Mouse (Mus musculus) ovary, adult 18-20 months (tissue): Measurements from ENCODE around the gene Kcnn4.

ENCODE experiments used
- DNase-seq: peaks from one replicate; pipeline ENCODE4 v3.0.0; 2022; ENCODE audit warnings: low spot score, mixed read lengths

Gene Kcnn4

GRCm38 (mm10) chr7:24366716-24367632, 3.1 kb upstream of the Kcnn4 start:
- no peak for DNase-seq

GRCm38 (mm10) chr7:24368226-24368625, 1.8 kb upstream of the Kcnn4 start:
- no peak for DNase-seq

- DNase-seq: no peak
These were observed 1.1 kb upstream of the Kcnn4 start for GRCm38 (mm10) chr7:24368946-24369345.

DNA sequence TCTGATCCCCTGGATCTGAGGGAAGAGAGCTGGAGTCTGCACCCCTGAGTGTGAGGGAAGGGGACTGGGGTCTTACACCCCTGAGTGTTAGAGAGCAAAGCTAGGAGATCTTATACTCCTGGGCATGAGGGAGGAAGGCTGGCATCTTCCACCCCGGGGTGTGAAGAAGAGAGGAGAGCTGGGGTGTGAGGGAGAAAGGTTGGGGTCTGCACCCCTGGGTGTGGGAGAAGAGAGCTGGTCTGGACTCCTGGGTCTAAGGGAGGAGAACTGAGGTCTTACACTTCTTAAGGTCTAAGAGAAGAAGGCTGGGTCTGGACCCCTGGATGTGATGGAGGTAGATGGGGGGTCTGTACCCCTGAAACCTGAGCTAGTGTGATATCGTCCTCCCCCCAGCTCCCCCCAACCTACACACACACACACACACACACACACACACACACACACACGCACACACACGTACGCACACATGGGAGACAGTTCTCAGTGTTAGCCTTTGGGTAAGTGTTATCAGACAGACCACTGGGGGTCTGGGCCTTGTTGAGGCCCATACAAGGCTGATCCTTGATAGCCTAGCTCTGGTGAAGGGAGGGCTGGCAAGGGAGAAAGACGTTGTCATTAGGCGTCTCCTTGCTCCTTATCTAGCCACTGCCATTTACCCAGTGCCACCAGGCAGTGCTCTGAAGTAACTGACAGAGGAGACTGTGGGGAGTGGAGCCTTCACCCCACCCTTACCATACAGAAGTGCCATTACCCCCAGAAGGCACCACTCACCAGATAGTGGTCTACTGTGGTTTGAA, 1.1 kb downstream of the Kcnn4 start:
- DNase-seq: no peak

DNA sequence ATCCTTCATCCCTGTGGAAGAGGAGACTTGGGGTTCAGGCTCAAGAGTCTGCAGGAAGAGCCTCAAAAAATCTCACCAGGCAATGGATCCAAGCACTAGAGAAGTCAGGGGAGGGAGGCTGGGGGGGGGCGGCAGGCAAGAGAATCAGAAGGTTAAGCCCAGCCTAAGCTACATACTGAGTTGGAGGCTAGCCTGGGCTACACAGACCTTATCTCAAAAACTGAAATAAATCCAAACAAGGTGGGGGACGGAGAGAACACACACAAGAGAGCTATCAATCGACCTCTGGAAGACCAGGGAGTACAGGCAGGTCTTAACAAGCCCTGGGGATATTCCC, 1.7 kb downstream of the Kcnn4 start:
- DNase-seq: no peak

DNA sequence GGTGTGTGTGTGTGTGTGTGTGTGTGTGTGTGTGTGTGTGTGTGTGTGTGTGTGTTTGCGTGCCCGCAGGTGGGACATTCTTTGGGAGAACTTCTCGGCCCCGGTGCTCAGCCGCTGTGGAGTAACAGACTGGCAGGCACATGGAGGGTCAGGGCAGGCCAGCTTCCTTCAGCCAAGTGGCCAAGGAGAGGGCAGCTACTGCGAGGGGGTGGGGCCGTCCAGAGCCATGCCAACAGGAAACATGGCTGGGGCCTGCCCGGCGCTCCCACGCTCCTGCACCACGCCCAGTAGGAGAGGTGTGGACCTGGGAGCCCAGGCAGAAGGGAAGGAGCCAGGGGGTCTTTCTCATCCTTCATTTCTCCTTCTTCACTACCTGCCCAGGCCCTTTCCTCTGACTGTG, 2.2 kb downstream of the Kcnn4 start:
- DNase-seq: peak; percentile 38

- no peak for DNase-seq
These were observed 2.7 kb downstream of the Kcnn4 start for GRCm38 (mm10) chr7:24372786-24373185.

GRCm38 (mm10) chr7:24373538-24374379, 3.7 kb downstream of the Kcnn4 start:
- DNase-seq: peak; percentile 47

- no peak for DNase-seq
These were observed 6.4 kb downstream of the Kcnn4 start for GRCm38 (mm10) chr7:24376456-24376855.

DNA sequence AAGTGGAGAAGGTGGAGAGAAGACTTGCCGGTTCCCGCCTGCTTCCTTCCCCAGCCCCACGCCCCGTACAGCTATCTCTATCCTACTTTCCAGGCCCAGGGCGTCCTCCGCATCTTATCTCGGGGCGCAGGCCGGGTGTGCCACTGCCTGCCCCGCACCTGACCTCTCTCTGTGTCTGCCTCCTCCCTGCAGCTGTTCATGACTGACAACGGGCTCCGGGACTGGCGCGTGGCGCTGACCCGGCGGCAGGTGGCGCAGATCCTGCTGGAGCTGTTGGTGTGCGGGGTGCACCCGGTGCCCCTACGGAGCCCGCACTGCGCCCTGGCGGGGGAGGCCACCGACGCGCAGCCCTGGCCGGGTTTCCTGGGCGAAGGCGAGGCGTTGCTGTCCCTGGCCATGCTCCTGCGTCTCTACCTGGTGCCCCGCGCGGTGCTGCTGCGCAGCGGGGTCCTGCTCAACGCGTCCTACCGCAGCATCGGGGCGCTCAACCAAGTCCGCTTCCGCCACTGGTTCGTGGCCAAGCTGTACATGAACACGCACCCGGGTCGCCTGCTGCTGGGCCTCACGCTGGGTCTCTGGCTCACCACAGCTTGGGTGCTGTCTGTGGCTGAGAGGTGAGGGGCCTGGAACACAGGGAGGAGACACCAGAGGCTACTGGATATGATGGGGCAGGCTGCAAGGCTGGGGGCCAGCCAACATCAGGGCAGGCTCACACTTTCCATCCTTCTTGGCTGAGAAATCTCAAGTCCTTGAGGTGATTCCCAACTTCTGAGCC, 7.2 kb downstream of the Kcnn4 start:
- no peak for DNase-seq

- DNase-seq: no peak
These were observed 8.1 kb downstream of the Kcnn4 start for GRCm38 (mm10) chr7:24378049-24378701.

DNA sequence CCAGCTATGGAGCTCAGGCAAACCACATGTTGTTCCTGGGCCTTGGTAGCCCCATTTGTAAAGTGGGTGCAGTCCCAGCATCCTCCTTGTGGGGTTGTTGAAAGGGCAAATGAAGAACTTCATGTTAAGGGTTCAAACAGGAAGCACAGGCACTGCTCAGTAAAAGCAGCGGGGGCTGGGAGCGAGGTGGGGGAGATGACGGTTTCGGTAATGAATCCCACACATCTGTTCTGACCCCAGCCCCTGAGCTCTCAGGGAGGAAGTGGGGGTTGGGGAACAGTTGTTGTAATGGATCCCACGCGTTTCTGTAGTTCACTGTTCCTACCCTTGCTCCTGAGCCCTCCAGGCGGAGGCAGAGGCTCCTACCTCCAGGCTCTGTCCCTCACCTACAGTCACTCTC, 9.9 kb downstream of the Kcnn4 start:
- no peak for DNase-seq

DNA sequence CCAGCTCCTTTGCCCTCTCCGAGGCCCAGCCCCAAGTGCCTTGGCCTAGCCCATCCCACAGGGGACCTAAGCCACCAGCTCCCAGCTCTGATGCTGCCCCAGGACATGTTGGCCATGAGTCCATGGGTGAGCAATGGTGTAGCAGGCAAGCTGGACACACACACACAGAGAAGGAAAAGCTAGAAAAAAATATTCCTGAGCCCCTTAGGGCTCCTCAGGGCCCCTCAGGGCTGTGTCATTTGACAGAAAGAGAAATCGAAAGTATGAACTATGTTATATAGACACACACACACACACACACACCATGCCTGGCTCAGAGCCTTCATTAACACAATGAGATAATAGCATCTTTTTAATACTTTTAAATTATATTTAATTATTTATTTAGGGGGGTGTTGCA, 10.3 kb downstream of the Kcnn4 start:
- DNase-seq: no peak

- DNase-seq: no peak
These were observed 12.8 kb downstream of the Kcnn4 start for GRCm38 (mm10) chr7:24382730-24383372.

DNA sequence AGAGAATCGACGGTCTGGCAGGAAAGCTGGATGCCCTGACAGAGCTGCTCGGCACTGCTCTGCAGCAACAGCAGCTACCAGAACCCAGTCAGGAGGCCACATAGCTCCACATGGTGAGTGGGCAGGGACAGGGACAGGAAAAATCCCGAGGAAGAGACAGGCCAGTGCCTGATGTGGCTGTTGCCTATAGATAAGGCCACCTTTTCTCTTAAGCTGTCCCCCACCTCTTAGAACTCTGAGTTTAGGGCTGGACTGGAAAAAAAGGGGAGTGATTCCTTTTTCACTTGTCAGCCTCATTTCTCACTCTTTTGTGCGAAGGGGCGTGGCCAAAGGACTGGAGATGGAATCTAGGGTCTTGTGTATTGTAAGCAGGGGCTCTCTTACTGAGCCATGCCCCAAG, 14.0 kb downstream of the Kcnn4 start:
- DNase-seq: no peak

- no peak for DNase-seq
These were observed 14.8 kb downstream of the Kcnn4 start for GRCm38 (mm10) chr7:24384827-24385226.

GRCm38 (mm10) chr7:24387059-24387556, 17.0 kb downstream of the Kcnn4 start:
- DNase-seq: peak; percentile 78

DNA sequence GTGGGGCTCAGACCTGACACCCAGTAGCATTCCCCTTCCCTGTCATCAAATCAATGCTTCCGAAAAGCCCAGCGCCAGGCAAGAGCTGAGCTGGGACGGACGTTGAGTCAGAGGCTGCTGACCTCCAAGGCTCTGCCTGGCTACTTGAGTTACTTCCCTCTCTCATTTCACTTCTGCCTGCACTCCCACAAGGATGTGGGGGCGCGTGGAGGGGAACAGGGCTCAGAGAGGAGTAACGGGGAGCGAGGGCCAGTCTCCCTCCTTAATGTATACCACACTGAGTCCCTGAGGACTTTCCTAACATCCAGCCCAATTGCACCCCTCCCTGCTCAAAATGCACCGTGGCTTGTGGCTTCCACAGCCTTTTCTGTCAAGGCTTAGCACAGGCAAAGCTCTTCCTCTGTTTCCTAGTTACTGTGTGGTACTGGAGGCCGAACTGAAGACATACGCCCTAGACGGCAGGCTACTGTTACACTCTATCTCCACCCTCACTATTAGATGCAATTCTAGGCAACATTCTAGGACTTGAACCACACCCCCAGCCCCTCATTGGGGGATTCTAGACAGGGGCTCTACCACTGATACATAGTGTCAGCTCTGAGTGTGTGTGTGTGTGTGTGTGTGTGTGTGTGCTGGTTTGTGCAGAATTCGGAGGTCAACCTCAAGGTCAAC, 19.6 kb downstream of the Kcnn4 start:
- no peak for DNase-seq

GRCm38 (mm10) chr7:24390512-24390911, 20.4 kb downstream of the Kcnn4 start:
- no peak for DNase-seq

DNA sequence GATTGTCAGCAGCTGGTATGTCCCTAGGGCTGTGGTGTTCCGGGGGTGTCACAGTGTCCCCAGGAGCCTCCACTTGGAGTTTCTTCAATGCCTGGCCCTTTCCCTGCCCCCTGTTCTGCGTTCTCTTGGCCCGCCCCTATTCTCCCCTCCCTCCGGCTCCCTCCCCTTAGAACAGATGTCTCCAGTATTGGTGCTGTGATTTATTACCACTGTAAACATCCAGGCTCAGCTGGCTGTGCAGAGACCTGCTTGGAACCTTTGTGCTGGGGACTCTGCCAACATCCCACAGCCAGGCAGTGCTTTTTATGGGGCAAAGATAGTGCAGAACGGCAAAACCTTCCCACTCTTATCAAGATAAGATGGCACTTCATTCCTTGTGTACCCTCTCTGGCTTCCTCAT, 21.0 kb downstream of the Kcnn4 start:
- no peak for DNase-seq
